Mouse (Mus musculus): ENCODE data around the gene Etfa. TPM values are rescaled to one million over a fixed set of nuclear protein-coding genes. Genes with fewer than 3 reads are reported as not detected.

The Etfa gene
- total and polyA plus RNA-seq, 2 experiments from 2014 or later: 94.5 to 929 TPM

DNA sequence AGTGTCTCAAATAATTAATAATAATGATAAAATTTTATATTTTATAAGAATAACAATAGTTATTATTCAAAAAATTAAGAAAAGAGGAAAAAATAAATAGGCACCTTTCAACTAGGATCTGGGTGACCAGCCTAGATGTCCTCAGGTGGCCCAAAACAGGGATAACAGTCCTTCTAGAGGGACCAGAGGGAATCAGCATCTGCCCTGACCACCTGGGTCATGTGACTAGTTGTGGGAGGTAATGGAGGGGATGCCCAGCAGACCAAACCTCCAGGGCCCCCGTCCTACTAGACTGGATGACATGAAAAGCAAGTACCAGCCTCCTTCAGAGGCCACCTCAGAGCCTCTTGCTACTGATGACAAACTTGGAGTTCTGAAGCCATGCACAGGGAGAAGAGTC, 62.9 kb downstream of the Etfa start:
- 46% methylated on average over 1 of the region's 1 CpGs for WGBS
- DNase-seq (ENCODE audit: low spot score) (no peak), ATAC-seq (ENCODE audit: insufficient read depth, low read depth) (no peak)
- Histone ChIP-seq H3K27ac (ENCODE audit: low read depth) (no peak overlapping the region), H3K4me2 (ENCODE audit: low read depth, low read length) (no peak overlapping the region), H3K4me3 (ENCODE audit: low read depth, low read length) (no peak overlapping the region), H3K9me3 (replicated peaks; ENCODE audit: control insufficient read depth, low read length) (no peaks in the 10 kb centered on the region), H3K9ac (replicated peaks; ENCODE audit: low read depth, low read length) (no peak overlapping the region), H3K36me3 (replicated peaks; ENCODE audit: control insufficient read depth, insufficient read depth, low read length) (peaks cover 8% of the 10 kb centered on the region), H3K4me1 (ENCODE audit: control insufficient read depth, insufficient read depth) (no peaks in the 10 kb centered on the region), H3K27me3 (ENCODE audit: control insufficient read depth, insufficient read depth, low read length) (no peaks in the 10 kb centered on the region)
- TF ChIP-seq EP300 (IDR thresholded peaks at IDR 0.05; ENCODE audit: low read depth) (no peak), CTCF (IDR thresholded peaks at IDR 0.05; ENCODE audit: low read depth) (no peak)

GRCm38 (mm10) chr9:55447509-55447908, 64.5 kb downstream of the Etfa start:
- ATAC-seq (ENCODE audit: insufficient read depth, low read depth) (no peak), DNase-seq (ENCODE audit: low spot score) (no peak)
- Histone ChIP-seq H3K9ac (replicated peaks; ENCODE audit: low read depth, low read length) (no peak overlapping the region), H3K4me2 (ENCODE audit: low read depth, low read length) (no peak overlapping the region), H3K4me1 (ENCODE audit: control insufficient read depth, insufficient read depth) (no peaks in the 10 kb centered on the region), H3K4me3 (ENCODE audit: low read depth, low read length) (no peak overlapping the region), H3K36me3 (replicated peaks; ENCODE audit: control insufficient read depth, insufficient read depth, low read length) (no peaks in the 10 kb centered on the region), H3K9me3 (replicated peaks; ENCODE audit: control insufficient read depth, low read length) (no peaks in the 10 kb centered on the region), H3K27ac (ENCODE audit: low read depth) (no peak overlapping the region), H3K27me3 (ENCODE audit: control insufficient read depth, insufficient read depth, low read length) (no peaks in the 10 kb centered on the region)
- WGBS: 77% methylated on average over 4 of the region's 4 CpGs
- TF ChIP-seq CTCF (IDR thresholded peaks at IDR 0.05; ENCODE audit: low read depth): no peak
- TF ChIP-seq EP300 (IDR thresholded peaks at IDR 0.05; ENCODE audit: low read depth): no peak

DNA sequence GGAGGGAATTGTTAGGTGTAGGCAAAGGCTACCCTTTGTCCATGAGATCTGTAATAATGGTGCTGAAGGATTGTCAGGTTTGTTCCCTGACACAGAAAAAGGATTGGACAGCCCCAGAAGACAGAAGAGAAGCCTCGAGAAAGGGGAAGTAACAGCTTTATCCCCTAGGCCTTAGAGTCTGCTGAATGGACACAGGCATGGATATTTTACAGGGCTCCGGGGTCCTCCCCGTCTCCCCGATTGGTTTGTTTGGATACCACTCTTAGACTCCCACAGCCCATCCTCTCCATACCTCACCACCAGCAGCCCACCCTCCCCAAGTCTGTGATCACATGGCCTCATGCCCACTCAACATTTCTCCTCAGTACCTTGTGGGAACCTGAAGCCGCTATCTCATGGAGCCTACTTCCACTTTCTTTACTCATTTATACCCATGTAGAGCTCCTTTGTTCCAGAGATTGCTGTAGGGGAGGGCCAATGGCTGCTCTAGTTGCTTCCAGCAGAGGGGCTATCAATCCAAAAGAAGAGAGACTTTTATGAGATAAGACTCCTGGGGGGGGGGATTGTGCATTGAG, 72.8 kb downstream of the Etfa start:
- WGBS: 76% methylated on average over 5 of the region's 5 CpGs
- DNase-seq (ENCODE audit: low spot score): no peak

GRCm38 (mm10) chr9:55438433-55438832, 73.6 kb downstream of the Etfa start:
- DNase-seq (ENCODE audit: low spot score) (no peak), ATAC-seq (ENCODE audit: insufficient read depth, low read depth) (no peak)
- no peak overlapping the region for H3K4me2 ChIP-seq (ENCODE audit: low read depth, low read length)
- H3K27ac ChIP-seq (ENCODE audit: low read depth): no peak overlapping the region
- no peak overlapping the region for H3K9ac ChIP-seq (replicated peaks; ENCODE audit: low read depth, low read length)
- H3K27me3 ChIP-seq (ENCODE audit: control insufficient read depth, insufficient read depth, low read length): no peaks in the 10 kb centered on the region
- no peaks in the 10 kb centered on the region for H3K4me1 ChIP-seq (ENCODE audit: control insufficient read depth, insufficient read depth)
- TF ChIP-seq CTCF (IDR thresholded peaks at IDR 0.05; ENCODE audit: low read depth): no peak
- no peak for TF ChIP-seq EP300 (IDR thresholded peaks at IDR 0.05; ENCODE audit: low read depth)
- H3K36me3 ChIP-seq (replicated peaks; ENCODE audit: control insufficient read depth, insufficient read depth, low read length): no peaks in the 10 kb centered on the region
- H3K9me3 ChIP-seq (replicated peaks; ENCODE audit: control insufficient read depth, low read length): no peaks in the 10 kb centered on the region
- 33% methylated on average over 3 of the region's 3 CpGs for WGBS
- H3K4me3 ChIP-seq (ENCODE audit: low read depth, low read length): no peak overlapping the region

More for the DNA sequence above, 72.8 kb downstream of the Etfa start:
- H3K9me3 ChIP-seq (replicated peaks; ENCODE audit: control insufficient read depth, low read length): no peaks in the 10 kb centered on the region
- H3K9ac ChIP-seq (replicated peaks; ENCODE audit: low read depth, low read length): no peak overlapping the region
- H3K4me3 ChIP-seq (ENCODE audit: low read depth, low read length): no peak overlapping the region
- no peak for ATAC-seq (ENCODE audit: insufficient read depth, low read depth)
- no peaks in the 10 kb centered on the region for H3K4me1 ChIP-seq (ENCODE audit: control insufficient read depth, insufficient read depth)
- no peak overlapping the region for H3K27ac ChIP-seq (ENCODE audit: low read depth)
- no peak for TF ChIP-seq EP300 (IDR thresholded peaks at IDR 0.05; ENCODE audit: low read depth)
- TF ChIP-seq CTCF (IDR thresholded peaks at IDR 0.05; ENCODE audit: low read depth): no peak
- no peak overlapping the region for H3K4me2 ChIP-seq (ENCODE audit: low read depth, low read length)
- no peaks in the 10 kb centered on the region for H3K36me3 ChIP-seq (replicated peaks; ENCODE audit: control insufficient read depth, insufficient read depth, low read length)
- no peaks in the 10 kb centered on the region for H3K27me3 ChIP-seq (ENCODE audit: control insufficient read depth, insufficient read depth, low read length)

GRCm38 (mm10) chr9:55433875-55434274, 78.2 kb downstream of the Etfa start:
- no peak for ATAC-seq (ENCODE audit: insufficient read depth, low read depth)
- Histone ChIP-seq H3K9ac (replicated peaks; ENCODE audit: low read depth, low read length) (no peak overlapping the region), H3K36me3 (replicated peaks; ENCODE audit: control insufficient read depth, insufficient read depth, low read length) (no peaks in the 10 kb centered on the region), H3K27me3 (ENCODE audit: control insufficient read depth, insufficient read depth, low read length) (peaks cover 12% of the 10 kb centered on the region; the same call in 1 of the 2 replicates), H3K9me3 (replicated peaks; ENCODE audit: control insufficient read depth, low read length) (no peaks in the 10 kb centered on the region), H3K4me1 (ENCODE audit: control insufficient read depth, insufficient read depth) (no peaks in the 10 kb centered on the region), H3K4me3 (ENCODE audit: low read depth, low read length) (no peak overlapping the region), H3K27ac (ENCODE audit: low read depth) (no peak overlapping the region), H3K4me2 (ENCODE audit: low read depth, low read length) (no peak overlapping the region)
- 79% methylated on average over 5 of the region's 5 CpGs for WGBS
- no peak for TF ChIP-seq CTCF (IDR thresholded peaks at IDR 0.05; ENCODE audit: low read depth)
- TF ChIP-seq EP300 (IDR thresholded peaks at IDR 0.05; ENCODE audit: low read depth): no peak
- DNase-seq (ENCODE audit: low spot score): no peak

Measured in heart, postnatal 0 days (tissue).